Mouse (Mus musculus): ENCODE results near the gene Arid1b. TPM values are rescaled to one million over a fixed set of nuclear protein-coding genes. Genes with fewer than 3 reads are reported as not detected.

Gene Arid1b
- polyA plus RNA-seq, 1 experiment from 2014 or later = 12.2 TPM

DNA sequence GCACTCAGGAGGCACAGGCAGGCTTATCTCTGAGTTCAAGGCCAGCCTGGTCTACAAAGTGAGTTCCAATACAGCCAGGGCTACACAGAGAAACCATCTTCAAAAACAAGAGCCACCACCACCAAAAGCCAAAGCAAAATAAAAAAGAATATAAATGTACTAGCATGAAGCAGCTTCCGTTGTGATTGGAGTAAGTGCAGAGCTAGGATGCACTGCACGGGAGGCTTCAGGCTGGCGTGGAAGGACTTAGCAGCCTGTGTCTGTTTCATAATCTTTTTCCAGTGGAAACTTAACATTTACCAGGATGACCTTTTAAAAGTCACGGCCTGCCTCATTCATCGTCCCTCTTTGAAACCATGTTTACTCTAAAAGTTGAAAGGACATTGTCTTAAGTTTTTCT is 67.5 kb downstream of the Arid1b start:
- no peak overlapping the region for H3K4me2 ChIP-seq
- no peaks in the 10 kb centered on the region for H3K9me3 ChIP-seq (ENCODE audit: control insufficient read depth, low read length)
- H3K9ac ChIP-seq (ENCODE audit: low read length) = no peak overlapping the region
- H3K27ac ChIP-seq (ENCODE audit: low read depth, low read length) = no peak overlapping the region
- no peak for DNase-seq (ENCODE audit: low spot score, missing footprints)
- no peak for ATAC-seq (ENCODE audit: low FRiP score)
- no peak overlapping the region for H3K4me3 ChIP-seq (ENCODE audit: low read depth, low read length)
- H3K36me3 ChIP-seq (ENCODE audit: control insufficient read depth, insufficient read depth, low read length) = no peaks in the 10 kb centered on the region
- peaks cover 38% of the 10 kb centered on the region for H3K4me1 ChIP-seq (ENCODE audit: control insufficient read depth, insufficient read depth, low read length)
- no peaks in the 10 kb centered on the region for H3K27me3 ChIP-seq (ENCODE audit: control insufficient read depth, insufficient read depth, low read length)
- 88% methylated on average over 5 of the region's 5 CpGs for WGBS

- 90% methylated on average over 9 of the region's 9 CpGs for WGBS
Observed at GRCm38 (mm10) chr17:5063471-5064176, 69.5 kb downstream of the Arid1b start.

GRCm38 (mm10) chr17:5064777-5065176 is 70.6 kb downstream of the Arid1b start:
- no peak for DNase-seq (ENCODE audit: low spot score, missing footprints)
- Histone ChIP-seq H3K4me3 (ENCODE audit: low read depth, low read length) (no peak overlapping the region), H3K36me3 (ENCODE audit: control insufficient read depth, insufficient read depth, low read length) (no peaks in the 10 kb centered on the region), H3K9ac (ENCODE audit: low read length) (no peak overlapping the region), H3K27ac (ENCODE audit: low read depth, low read length) (no peak overlapping the region), H3K9me3 (ENCODE audit: control insufficient read depth, low read length) (no peaks in the 10 kb centered on the region), H3K4me2 (no peak overlapping the region), H3K27me3 (ENCODE audit: control insufficient read depth, insufficient read depth, low read length) (no peaks in the 10 kb centered on the region), H3K4me1 (ENCODE audit: control insufficient read depth, insufficient read depth, low read length) (peaks cover 14% of the 10 kb centered on the region)
- ATAC-seq (ENCODE audit: low FRiP score) = no peak
- WGBS = 88% methylated on average over 6 of the region's 6 CpGs

More at GRCm38 (mm10) chr17:5063471-5064176, 69.5 kb downstream of the Arid1b start:
- ATAC-seq (ENCODE audit: low FRiP score) (no peak), DNase-seq (ENCODE audit: low spot score, missing footprints) (no peak)
- Histone ChIP-seq H3K27ac (ENCODE audit: low read depth, low read length) (no peak overlapping the region), H3K36me3 (ENCODE audit: control insufficient read depth, insufficient read depth, low read length) (no peaks in the 10 kb centered on the region), H3K9me3 (ENCODE audit: control insufficient read depth, low read length) (no peaks in the 10 kb centered on the region), H3K27me3 (ENCODE audit: control insufficient read depth, insufficient read depth, low read length) (no peaks in the 10 kb centered on the region), H3K9ac (ENCODE audit: low read length) (no peak overlapping the region), H3K4me3 (ENCODE audit: low read depth, low read length) (no peak overlapping the region), H3K4me2 (no peak overlapping the region), H3K4me1 (ENCODE audit: control insufficient read depth, insufficient read depth, low read length) (peaks cover 22% of the 10 kb centered on the region)

GRCm38 (mm10) chr17:5065270-5065669 is 71.1 kb downstream of the Arid1b start:
- H3K27ac ChIP-seq (ENCODE audit: low read depth, low read length) = no peak overlapping the region
- peaks cover 11% of the 10 kb centered on the region for H3K4me1 ChIP-seq (ENCODE audit: control insufficient read depth, insufficient read depth, low read length)
- WGBS = 92% methylated on average over 6 of the region's 6 CpGs
- no peak overlapping the region for H3K9ac ChIP-seq (ENCODE audit: low read length)
- no peak for DNase-seq (ENCODE audit: low spot score, missing footprints)
- no peak overlapping the region for H3K4me2 ChIP-seq
- no peaks in the 10 kb centered on the region for H3K36me3 ChIP-seq (ENCODE audit: control insufficient read depth, insufficient read depth, low read length)
- H3K27me3 ChIP-seq (ENCODE audit: control insufficient read depth, insufficient read depth, low read length) = no peaks in the 10 kb centered on the region
- no peak for ATAC-seq (ENCODE audit: low FRiP score)
- no peaks in the 10 kb centered on the region for H3K9me3 ChIP-seq (ENCODE audit: control insufficient read depth, low read length)
- no peak overlapping the region for H3K4me3 ChIP-seq (ENCODE audit: low read depth, low read length)

DNA sequence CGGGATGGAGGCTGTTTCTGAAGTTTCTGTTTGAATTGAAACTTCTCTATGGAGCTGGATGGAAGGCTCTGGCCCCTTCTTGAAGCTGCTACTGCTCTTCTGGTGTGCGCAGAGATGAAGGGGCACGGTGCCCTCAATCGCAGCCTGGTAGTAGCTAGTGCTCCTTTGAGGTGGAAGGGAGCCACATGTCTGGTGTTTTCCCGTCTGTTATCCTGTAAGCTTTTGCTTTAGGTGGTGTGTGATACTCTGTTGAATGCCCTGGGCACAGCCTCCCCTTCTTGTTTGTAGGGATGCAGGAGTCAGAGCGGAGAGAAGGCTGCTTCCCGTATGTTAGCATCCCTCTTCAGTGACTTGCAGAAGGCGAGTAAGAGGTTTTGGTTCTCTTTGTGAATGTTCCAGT is 72.7 kb downstream of the Arid1b start:
- DNase-seq (ENCODE audit: low spot score, missing footprints) = no peak
- Histone ChIP-seq H3K4me1 (ENCODE audit: control insufficient read depth, insufficient read depth, low read length) (peaks cover 7% of the 10 kb centered on the region), H3K27ac (ENCODE audit: low read depth, low read length) (no peak overlapping the region), H3K9me3 (ENCODE audit: control insufficient read depth, low read length) (no peaks in the 10 kb centered on the region), H3K27me3 (ENCODE audit: control insufficient read depth, insufficient read depth, low read length) (no peaks in the 10 kb centered on the region), H3K9ac (ENCODE audit: low read length) (no peak overlapping the region), H3K4me2 (no peak overlapping the region), H3K4me3 (ENCODE audit: low read depth, low read length) (no peak overlapping the region), H3K36me3 (ENCODE audit: control insufficient read depth, insufficient read depth, low read length) (no peaks in the 10 kb centered on the region)
- ATAC-seq (ENCODE audit: low FRiP score) = no peak
- 83% methylated on average over 8 of the region's 8 CpGs for WGBS

- no peaks in the 10 kb centered on the region for H3K36me3 ChIP-seq (ENCODE audit: control insufficient read depth, insufficient read depth, low read length)
- WGBS = 70% methylated on average over 4 of the region's 4 CpGs
- no peaks in the 10 kb centered on the region for H3K9me3 ChIP-seq (ENCODE audit: control insufficient read depth, low read length)
- H3K4me3 ChIP-seq (ENCODE audit: low read depth, low read length) = no peak overlapping the region
- peaks cover 7% of the 10 kb centered on the region for H3K4me1 ChIP-seq (ENCODE audit: control insufficient read depth, insufficient read depth, low read length)
- H3K9ac ChIP-seq (ENCODE audit: low read length) = no peak overlapping the region
- no peaks in the 10 kb centered on the region for H3K27me3 ChIP-seq (ENCODE audit: control insufficient read depth, insufficient read depth, low read length)
- ATAC-seq (ENCODE audit: low FRiP score) (no peak), DNase-seq (ENCODE audit: low spot score, missing footprints) (no peak)
- no peak overlapping the region for H3K27ac ChIP-seq (ENCODE audit: low read depth, low read length)
- no peak overlapping the region for H3K4me2 ChIP-seq
Observed at GRCm38 (mm10) chr17:5067264-5067663, 73.1 kb downstream of the Arid1b start.

- 89% methylated on average over 3 of the region's 3 CpGs for WGBS
- Histone ChIP-seq H3K4me3 (ENCODE audit: low read depth, low read length) (no peak overlapping the region), H3K27me3 (ENCODE audit: control insufficient read depth, insufficient read depth, low read length) (no peaks in the 10 kb centered on the region), H3K27ac (ENCODE audit: low read depth, low read length) (no peak overlapping the region), H3K4me1 (ENCODE audit: control insufficient read depth, insufficient read depth, low read length) (peaks cover 7% of the 10 kb centered on the region), H3K9me3 (ENCODE audit: control insufficient read depth, low read length) (no peaks in the 10 kb centered on the region), H3K36me3 (ENCODE audit: control insufficient read depth, insufficient read depth, low read length) (no peaks in the 10 kb centered on the region), H3K4me2 (no peak overlapping the region), H3K9ac (ENCODE audit: low read length) (no peak overlapping the region)
- DNase-seq (ENCODE audit: low spot score, missing footprints) (no peak), ATAC-seq (ENCODE audit: low FRiP score) (no peak)
Observed at GRCm38 (mm10) chr17:5070399-5070798, 76.3 kb downstream of the Arid1b start.

DNA sequence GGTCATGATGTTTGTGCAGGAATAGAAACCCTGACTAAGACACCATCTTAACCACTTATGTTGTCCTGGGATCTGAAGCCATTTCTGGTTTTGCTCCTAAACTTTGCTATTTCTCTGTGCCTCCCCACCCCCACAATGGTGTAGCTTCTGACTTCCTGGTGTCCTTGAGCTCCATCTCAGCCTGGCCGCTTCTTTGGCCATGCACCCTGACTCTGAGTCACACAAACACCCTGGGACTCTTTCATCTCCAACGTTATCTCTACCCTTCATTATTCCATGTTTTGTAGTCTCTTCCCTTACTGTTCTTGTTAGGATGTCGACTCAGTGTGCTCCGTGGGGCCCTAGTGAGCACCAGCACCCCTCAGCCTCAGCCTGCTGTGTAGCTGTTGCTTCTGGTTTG is 78.4 kb downstream of the Arid1b start:
- Histone ChIP-seq H3K4me3 (ENCODE audit: low read depth, low read length) (no peak overlapping the region), H3K36me3 (ENCODE audit: control insufficient read depth, insufficient read depth, low read length) (no peaks in the 10 kb centered on the region), H3K9ac (ENCODE audit: low read length) (no peak overlapping the region), H3K27me3 (ENCODE audit: control insufficient read depth, insufficient read depth, low read length) (no peaks in the 10 kb centered on the region), H3K4me2 (no peak overlapping the region), H3K9me3 (ENCODE audit: control insufficient read depth, low read length) (no peaks in the 10 kb centered on the region), H3K27ac (ENCODE audit: low read depth, low read length) (no peak overlapping the region), H3K4me1 (ENCODE audit: control insufficient read depth, insufficient read depth, low read length) (peaks cover 5% of the 10 kb centered on the region)
- 82% methylated on average over 4 of the region's 4 CpGs for WGBS
- no peak for DNase-seq (ENCODE audit: low spot score, missing footprints)
- ATAC-seq (ENCODE audit: low FRiP score) = no peak

DNA sequence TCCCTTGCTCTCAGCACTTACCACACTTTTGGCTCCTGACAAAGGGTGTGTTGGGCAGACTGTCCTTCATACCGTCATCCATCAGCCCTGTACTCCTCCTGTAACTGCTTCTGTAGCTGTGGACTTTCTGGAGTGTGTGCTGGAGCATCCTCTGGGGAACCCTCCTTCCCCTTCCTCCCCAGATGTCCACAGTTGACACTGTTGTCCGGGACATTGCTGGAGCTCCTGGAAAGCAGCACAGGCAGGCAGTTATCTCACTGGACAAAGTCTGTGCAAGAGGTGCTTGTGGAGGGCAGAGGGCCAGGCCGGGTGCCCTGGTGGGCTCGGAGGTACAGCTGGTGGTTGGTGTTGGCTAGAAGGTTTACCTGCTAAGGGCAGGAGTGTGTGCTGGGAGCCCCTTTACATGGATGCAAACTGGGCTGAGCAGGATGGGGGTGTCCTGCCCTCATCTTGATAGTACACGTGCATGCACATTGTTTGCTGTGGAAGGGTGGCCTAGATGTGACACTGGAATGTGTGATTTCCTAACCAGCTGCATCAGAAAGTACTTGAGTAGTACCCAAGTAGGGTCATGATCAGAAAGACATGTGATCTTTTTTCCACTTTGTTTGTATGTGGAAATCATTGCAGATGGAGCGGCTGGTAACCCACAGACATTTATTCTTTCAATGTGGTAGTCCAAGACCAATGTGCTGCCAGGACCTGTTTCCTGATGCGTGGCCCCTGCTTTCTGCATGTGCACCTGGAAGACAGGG is 80.8 kb downstream of the Arid1b start:
- WGBS = 89% methylated on average over 7 of the region's 7 CpGs
- H3K27ac ChIP-seq (ENCODE audit: low read depth, low read length) = no peak overlapping the region
- H3K9ac ChIP-seq (ENCODE audit: low read length) = no peak overlapping the region
- H3K4me3 ChIP-seq (ENCODE audit: low read depth, low read length) = no peak overlapping the region
- ATAC-seq (ENCODE audit: low FRiP score) (no peak), DNase-seq (ENCODE audit: low spot score, missing footprints) (no peak)
- no peak overlapping the region for H3K4me2 ChIP-seq
- H3K9me3 ChIP-seq (ENCODE audit: control insufficient read depth, low read length) = no peaks in the 10 kb centered on the region
- H3K27me3 ChIP-seq (ENCODE audit: control insufficient read depth, insufficient read depth, low read length) = no peaks in the 10 kb centered on the region
- no peaks in the 10 kb centered on the region for H3K36me3 ChIP-seq (ENCODE audit: control insufficient read depth, insufficient read depth, low read length)
- peaks cover 7% of the 10 kb centered on the region; the same call in 1 of the 2 replicates for H3K4me1 ChIP-seq (ENCODE audit: control insufficient read depth, insufficient read depth, low read length)
